Mouse (Mus musculus): ENCODE results near the gene Nkd2. TPM values are rescaled to one million over a fixed set of nuclear protein-coding genes. Genes with fewer than 3 reads are reported as not detected.

Nkd2 gene
- polyA plus RNA-seq, 1 experiment: not detected

DNA sequence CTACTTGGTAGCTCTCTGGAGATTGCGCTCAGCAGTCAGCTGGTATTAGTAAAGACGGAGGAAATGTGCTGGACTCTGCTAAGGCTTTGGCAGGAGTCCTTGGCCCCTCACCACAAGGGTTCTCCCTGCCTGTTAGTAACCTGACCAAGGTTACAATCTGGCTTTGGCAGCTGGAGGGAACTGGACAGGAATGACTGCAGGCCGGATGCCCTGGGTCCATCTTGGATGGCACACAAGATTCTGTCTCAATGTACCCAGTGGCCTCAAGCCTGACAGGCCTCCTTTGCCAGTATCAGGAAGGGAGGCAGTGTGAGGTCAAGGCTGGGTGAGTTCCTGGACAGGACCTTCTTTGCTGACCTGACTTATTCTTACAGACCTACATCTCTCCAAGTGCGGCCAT, 55.3 kb downstream of the Nkd2 start:
- no peak overlapping the region for H3K4me3 ChIP-seq (ENCODE audit: insufficient read depth, low read length)
- TF ChIP-seq CTCF (IDR thresholded peaks at IDR 0.05; ENCODE audit: low read depth, low read length) (no peak), POLR2A (IDR thresholded peaks at IDR 0.05; ENCODE audit: borderline replicate concordance, low read depth, low read length) (no peak)
- H3K27ac ChIP-seq (ENCODE audit: insufficient read depth, low read depth, low read length): no peak overlapping the region
- H3K4me1 ChIP-seq (ENCODE audit: control insufficient read depth, insufficient read depth, low read length): peaks cover 11% of the 10 kb centered on the region

DNA sequence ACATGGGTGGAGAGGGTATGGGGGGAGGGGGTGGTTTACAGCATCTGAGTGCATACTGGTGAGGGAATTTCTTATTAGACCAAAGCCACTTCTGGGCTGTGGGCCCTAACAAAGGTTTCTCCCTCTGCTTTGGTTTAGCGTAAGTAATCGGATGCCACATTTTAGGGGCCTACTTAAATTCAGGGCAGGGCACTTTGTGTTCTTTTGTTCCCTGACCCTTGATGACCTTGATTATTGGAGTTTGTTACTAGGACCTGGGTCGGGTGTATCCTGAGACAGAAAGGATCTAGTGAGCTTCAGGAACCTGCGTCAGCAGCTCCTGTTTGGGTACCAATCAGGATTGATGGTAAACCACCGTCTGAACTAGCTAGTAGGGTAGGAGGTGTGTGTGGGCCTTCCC, 64.9 kb downstream of the Nkd2 start:
- Histone ChIP-seq H3K4me3 (ENCODE audit: insufficient read depth, low read length) (no peak overlapping the region), H3K27ac (ENCODE audit: insufficient read depth, low read depth, low read length) (no peak overlapping the region), H3K4me1 (ENCODE audit: control insufficient read depth, insufficient read depth, low read length) (peaks cover 13% of the 10 kb centered on the region)
- TF ChIP-seq POLR2A (IDR thresholded peaks at IDR 0.05; ENCODE audit: borderline replicate concordance, low read depth, low read length) (no peak), CTCF (IDR thresholded peaks at IDR 0.05; ENCODE audit: low read depth, low read length) (no peak)

DNA sequence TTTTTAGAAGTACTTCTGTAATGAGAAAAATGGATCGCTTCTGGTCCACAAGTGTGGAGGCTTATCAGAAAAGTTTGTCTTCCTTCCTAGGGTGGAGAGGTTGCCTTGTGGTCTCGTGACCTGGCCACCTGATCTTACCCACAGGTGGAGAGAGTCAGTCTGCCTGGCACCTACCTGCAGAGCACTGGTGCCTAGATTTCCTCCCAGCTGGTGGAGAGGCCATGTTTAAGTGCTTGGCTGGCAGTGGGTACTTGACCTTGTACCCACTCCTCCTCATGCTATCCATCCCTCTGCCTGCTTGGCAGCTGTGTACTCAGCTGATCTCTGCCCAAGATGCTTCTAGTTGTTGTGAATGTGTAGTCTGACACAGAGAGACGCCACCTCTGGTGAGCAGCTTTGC, 69.9 kb downstream of the Nkd2 start:
- no peak overlapping the region for H3K4me3 ChIP-seq (ENCODE audit: insufficient read depth, low read length)
- H3K27ac ChIP-seq (ENCODE audit: insufficient read depth, low read depth, low read length): no peak overlapping the region
- peaks cover 37% of the 10 kb centered on the region for H3K4me1 ChIP-seq (ENCODE audit: control insufficient read depth, insufficient read depth, low read length)
- no peak for TF ChIP-seq CTCF (IDR thresholded peaks at IDR 0.05; ENCODE audit: low read depth, low read length)
- no peak for TF ChIP-seq POLR2A (IDR thresholded peaks at IDR 0.05; ENCODE audit: borderline replicate concordance, low read depth, low read length)

DNA sequence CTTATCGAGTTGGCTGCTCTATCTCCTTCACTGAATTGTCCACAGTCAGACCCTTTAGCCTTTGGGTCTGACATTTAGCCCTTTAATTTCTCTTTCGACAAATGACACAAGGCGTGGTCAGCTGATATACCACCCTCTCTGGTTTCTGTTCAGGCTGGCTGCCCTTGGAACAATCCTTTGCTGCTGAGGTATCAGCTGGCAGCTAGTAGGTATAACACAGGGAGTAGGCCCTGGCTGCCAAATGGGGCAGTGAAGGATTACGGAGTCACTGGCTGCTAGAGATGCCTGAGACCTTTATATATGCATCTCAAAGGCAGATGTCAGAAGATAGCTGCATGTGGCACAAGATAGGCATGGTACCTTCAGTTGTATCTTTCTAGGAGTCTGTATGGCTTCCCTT, 71.6 kb downstream of the Nkd2 start:
- no peak overlapping the region for H3K27ac ChIP-seq (ENCODE audit: insufficient read depth, low read depth, low read length)
- peaks cover 47% of the 10 kb centered on the region for H3K4me1 ChIP-seq (ENCODE audit: control insufficient read depth, insufficient read depth, low read length)
- H3K4me3 ChIP-seq (ENCODE audit: insufficient read depth, low read length): no peak overlapping the region
- TF ChIP-seq CTCF (IDR thresholded peaks at IDR 0.05; ENCODE audit: low read depth, low read length) (no peak), POLR2A (IDR thresholded peaks at IDR 0.05; ENCODE audit: borderline replicate concordance, low read depth, low read length) (no peak)

DNA sequence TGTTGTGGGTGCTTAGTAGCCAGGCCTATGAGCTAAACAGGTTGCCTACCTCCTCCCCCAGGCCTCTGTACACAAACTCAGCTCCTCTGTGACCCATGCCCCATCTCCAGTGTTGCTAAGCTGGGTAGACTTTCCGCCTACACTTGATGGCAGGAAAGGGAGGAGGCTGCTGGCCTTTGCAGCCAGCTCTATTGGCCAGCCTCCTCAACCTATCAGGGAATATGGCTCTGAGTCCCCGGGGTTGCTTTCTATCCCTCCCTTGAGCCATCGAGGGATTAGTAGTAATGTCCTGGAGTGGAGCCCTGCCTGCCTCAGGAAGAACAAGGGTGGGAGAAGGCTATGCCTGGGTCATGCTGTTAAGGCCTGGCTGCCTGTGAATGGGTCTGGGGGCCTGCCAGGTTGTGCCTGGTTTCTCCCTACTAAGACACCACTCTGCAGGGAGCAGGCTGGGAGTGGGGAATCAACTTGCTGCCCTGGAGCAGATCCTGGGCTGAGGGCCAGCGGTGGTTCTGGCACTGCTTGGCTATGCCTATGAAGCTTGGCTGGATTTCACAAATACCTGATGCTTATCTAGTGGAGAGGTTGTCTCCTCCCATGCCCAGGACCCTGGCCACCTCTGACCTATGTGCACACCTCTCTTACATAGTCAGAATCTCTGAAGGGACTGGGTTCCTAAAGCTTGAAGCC, 73.8 kb downstream of the Nkd2 start:
- no peak for TF ChIP-seq CTCF (IDR thresholded peaks at IDR 0.05; ENCODE audit: low read depth, low read length)
- no peak for TF ChIP-seq POLR2A (IDR thresholded peaks at IDR 0.05; ENCODE audit: borderline replicate concordance, low read depth, low read length)
- Histone ChIP-seq H3K4me3 (ENCODE audit: insufficient read depth, low read length) (no peak overlapping the region), H3K4me1 (ENCODE audit: control insufficient read depth, insufficient read depth, low read length) (peaks cover 59% of the 10 kb centered on the region), H3K27ac (ENCODE audit: insufficient read depth, low read depth, low read length) (no peak overlapping the region)

DNA sequence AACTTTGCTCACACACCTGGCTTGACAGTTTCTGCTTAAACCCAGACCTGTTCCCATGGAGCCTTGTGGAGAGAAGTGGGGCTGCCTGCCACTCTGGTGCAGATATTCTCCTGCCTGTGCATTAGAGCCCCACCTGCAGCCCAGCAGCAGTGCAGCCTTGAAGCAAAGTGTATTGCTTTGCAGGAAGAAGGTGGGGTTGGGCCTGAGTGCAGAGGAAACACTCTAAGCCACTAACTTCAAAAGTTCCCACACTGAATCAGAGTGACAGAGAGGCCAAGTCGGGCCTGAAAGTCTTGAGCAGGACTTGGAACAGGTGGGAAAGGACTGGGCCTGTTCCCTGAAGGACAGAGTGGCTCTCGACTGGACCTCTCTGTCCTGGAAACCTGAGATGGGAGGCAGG, 74.8 kb downstream of the Nkd2 start:
- Histone ChIP-seq H3K4me1 (ENCODE audit: control insufficient read depth, insufficient read depth, low read length) (peaks cover 65% of the 10 kb centered on the region), H3K27ac (ENCODE audit: insufficient read depth, low read depth, low read length) (no peak overlapping the region), H3K4me3 (ENCODE audit: insufficient read depth, low read length) (no peak overlapping the region)
- TF ChIP-seq POLR2A (IDR thresholded peaks at IDR 0.05; ENCODE audit: borderline replicate concordance, low read depth, low read length) (no peak), CTCF (IDR thresholded peaks at IDR 0.05; ENCODE audit: low read depth, low read length) (no peak)

DNA sequence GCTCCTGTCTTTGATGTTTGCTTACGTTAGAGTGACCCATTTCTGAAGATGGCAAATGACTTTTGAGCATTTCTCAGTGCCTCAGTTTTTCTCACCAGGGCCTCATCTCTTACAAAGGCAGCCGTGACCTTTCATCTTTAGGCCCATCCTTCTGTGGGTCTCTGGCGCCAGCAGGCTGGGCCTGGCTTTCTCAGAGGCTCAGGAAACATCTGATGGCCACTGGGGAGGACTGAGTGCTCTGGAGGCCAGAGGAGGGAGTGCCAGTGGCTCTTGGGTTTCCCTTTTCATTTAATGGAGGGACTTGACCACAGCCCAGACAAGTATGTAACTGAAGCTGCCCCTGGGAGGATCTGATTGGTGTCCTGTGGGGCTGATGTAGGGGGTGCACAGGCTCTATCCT, 76.3 kb downstream of the Nkd2 start:
- H3K4me3 ChIP-seq (ENCODE audit: insufficient read depth, low read length): no peak overlapping the region
- no peak overlapping the region for H3K27ac ChIP-seq (ENCODE audit: insufficient read depth, low read depth, low read length)
- TF ChIP-seq CTCF (IDR thresholded peaks at IDR 0.05; ENCODE audit: low read depth, low read length) (no peak), POLR2A (IDR thresholded peaks at IDR 0.05; ENCODE audit: borderline replicate concordance, low read depth, low read length) (no peak)
- peaks cover 76% of the 10 kb centered on the region for H3K4me1 ChIP-seq (ENCODE audit: control insufficient read depth, insufficient read depth, low read length)

DNA sequence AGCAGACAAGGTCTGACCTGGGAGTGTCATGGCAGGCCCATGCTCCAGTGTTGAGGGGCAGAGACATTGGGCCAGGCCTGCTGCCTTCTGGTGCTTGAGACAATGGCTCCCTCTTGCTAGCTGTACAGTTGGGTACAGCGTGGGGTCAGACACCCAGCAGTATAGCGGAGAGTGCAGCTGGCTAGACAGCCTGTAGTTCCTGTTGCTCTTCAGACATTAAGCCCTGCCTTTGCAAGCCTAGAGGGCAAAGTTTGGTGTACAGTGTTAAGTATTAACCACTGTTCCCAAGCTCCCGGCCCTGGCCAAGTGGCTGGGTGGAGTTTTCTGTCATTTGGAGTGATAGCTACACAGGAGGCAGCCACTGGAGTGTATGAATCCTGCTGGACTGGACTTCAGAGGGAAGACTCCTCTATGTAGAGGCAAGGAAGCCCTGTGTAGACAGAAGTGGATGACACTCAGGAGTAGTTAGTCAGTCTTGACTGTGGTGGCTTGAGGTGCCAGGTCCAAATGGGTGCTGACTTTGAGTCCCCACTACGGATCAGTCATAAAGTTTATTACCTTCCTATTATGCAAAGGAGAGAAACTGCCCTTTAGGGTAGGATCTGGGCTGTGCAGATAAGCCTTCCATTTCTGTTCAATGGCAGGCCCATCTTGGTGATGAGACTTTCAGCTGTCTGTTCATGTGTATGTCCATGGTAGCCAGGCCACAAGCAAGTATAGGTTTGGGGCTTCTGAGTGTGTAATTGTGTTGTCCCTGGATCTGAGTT, 77.3 kb downstream of the Nkd2 start:
- H3K4me1 ChIP-seq (ENCODE audit: control insufficient read depth, insufficient read depth, low read length): peaks cover 79% of the 10 kb centered on the region
- no peak overlapping the region for H3K27ac ChIP-seq (ENCODE audit: insufficient read depth, low read depth, low read length)
- no peak for TF ChIP-seq CTCF (IDR thresholded peaks at IDR 0.05; ENCODE audit: low read depth, low read length)
- no peak for TF ChIP-seq POLR2A (IDR thresholded peaks at IDR 0.05; ENCODE audit: borderline replicate concordance, low read depth, low read length)
- no peak overlapping the region for H3K4me3 ChIP-seq (ENCODE audit: insufficient read depth, low read length)

Other genes starting within 250 kb of the Nkd2 start
- 109 and 119 TPM in 2 replicates for gene Clptm1l, start 243.6 kb downstream of the Nkd2 start, polyA plus RNA-seq (2012; ENCODE audit: insufficient read depth, insufficient read length, missing spikeins)
- not detected in 2 replicates for gene Tert, start 220.7 kb downstream of the Nkd2 start, polyA plus RNA-seq (2012; ENCODE audit: insufficient read depth, insufficient read length, missing spikeins)
- gene Slc6a18, start 169.6 kb downstream of the Nkd2 start, polyA plus RNA-seq (2012; ENCODE audit: insufficient read depth, insufficient read length, missing spikeins): not detected in 2 replicates
- gene Slc6a19, start 142.8 kb downstream of the Nkd2 start, polyA plus RNA-seq (2012; ENCODE audit: insufficient read depth, insufficient read length, missing spikeins): not detected in 2 replicates
- 50.6 and 53.9 TPM in 2 replicates for gene Slc12a7, start 114.5 kb downstream of the Nkd2 start, polyA plus RNA-seq (2012; ENCODE audit: insufficient read depth, insufficient read length, missing spikeins)
- gene Trip13, start 90.2 kb upstream of the Nkd2 start, polyA plus RNA-seq (2012; ENCODE audit: insufficient read depth, insufficient read length, missing spikeins): 14.5 and 20.3 TPM in 2 replicates
- 40.7 and 48.0 TPM in 2 replicates for gene Brd9, start 90.2 kb upstream of the Nkd2 start, polyA plus RNA-seq (2012; ENCODE audit: insufficient read depth, insufficient read length, missing spikeins)
- gene Zdhhc11, start 116.2 kb upstream of the Nkd2 start, polyA plus RNA-seq (2012; ENCODE audit: insufficient read depth, insufficient read length, missing spikeins): not detected in 2 replicates
- gene Tppp, start 161.8 kb upstream of the Nkd2 start, polyA plus RNA-seq (2012; ENCODE audit: insufficient read depth, insufficient read length, missing spikeins): 0.11 and 0.31 TPM in 2 replicates
- gene Cep72, start 214.7 kb upstream of the Nkd2 start, polyA plus RNA-seq (2012; ENCODE audit: insufficient read depth, insufficient read length, missing spikeins): 5.6 and 9.4 TPM in 2 replicates

Data from bone marrow macrophage, adult 2 months (primary cell).